Mouse (Mus musculus): ENCODE results near the gene Gm20388. TPM values are rescaled to one million over a fixed set of nuclear protein-coding genes. Genes with fewer than 3 reads are reported as not detected.

Gm20388 gene
- polyA plus RNA-seq, 1 experiment from 2014 or later = not detected

DNA sequence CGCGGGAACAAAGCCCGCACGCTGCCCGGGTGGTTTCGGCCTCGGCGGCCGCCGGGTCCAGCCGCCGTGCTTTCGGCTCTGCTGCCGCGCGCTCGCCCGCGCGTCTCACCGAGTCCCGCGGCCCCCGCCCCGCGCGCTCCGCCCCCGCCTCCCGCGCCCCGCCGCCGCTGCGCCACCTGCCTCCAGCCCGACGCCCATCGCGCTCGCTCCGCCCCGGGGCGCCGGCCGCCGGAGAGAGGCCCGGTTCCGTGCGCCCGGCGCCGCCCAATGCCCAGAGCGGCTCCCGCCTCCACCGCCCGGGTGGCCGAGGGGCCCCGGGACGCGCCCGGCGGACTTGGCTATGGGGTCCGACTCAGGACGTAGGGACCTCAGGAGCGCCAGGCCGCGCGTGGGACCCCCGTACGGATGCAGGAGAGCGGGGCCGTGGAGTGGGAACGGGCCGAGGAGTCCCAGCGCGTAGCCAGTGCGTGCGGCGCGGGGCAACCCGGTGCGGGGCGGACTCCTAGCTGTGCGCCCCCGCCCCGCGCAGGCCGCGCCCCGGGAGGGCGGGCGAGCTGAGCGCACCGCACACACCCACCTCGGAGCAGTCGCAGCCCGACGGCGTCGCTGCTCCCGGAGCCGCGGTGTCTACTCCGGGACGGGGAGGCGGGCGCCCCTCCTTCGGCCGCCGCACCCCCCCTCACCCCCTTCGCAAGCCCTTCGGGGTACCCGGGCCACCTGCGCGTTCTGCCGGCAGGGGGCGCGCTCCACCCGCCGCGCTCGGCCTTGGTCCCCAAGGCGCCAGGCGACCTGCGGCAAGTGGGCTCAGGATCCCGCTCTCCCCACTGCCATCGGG lies 2767.6 kb downstream of the Gm20388 start:
- peaks cover 42% of the 10 kb centered on the region for H3K27me3 ChIP-seq (ENCODE audit: control insufficient read depth, insufficient read depth, low read length)
- H3K9me3 ChIP-seq (ENCODE audit: control insufficient read depth, low read length) = no peaks in the 10 kb centered on the region
- peak overlapping the region; percentile 66 for H3K4me3 ChIP-seq (ENCODE audit: low read depth, low read length)
- under 1% methylated on average over 64 of the region's 127 CpGs for WGBS
- H3K4me2 ChIP-seq = peak overlapping the region; percentile 90
- H3K9ac ChIP-seq (ENCODE audit: low read length) = peak overlapping the region; percentile 74
- peaks cover 7% of the 10 kb centered on the region; the same call in 1 of the 2 replicates for H3K4me1 ChIP-seq (ENCODE audit: control insufficient read depth, insufficient read depth, low read length)
- DNase-seq (ENCODE audit: low spot score, missing footprints) = peak; percentile 99
- H3K36me3 ChIP-seq (ENCODE audit: control insufficient read depth, insufficient read depth, low read length) = no peaks in the 10 kb centered on the region
- peak overlapping the region; percentile 65 for H3K27ac ChIP-seq (ENCODE audit: low read depth, low read length)
- peak; percentile 89 for ATAC-seq (ENCODE audit: low FRiP score)

DNA sequence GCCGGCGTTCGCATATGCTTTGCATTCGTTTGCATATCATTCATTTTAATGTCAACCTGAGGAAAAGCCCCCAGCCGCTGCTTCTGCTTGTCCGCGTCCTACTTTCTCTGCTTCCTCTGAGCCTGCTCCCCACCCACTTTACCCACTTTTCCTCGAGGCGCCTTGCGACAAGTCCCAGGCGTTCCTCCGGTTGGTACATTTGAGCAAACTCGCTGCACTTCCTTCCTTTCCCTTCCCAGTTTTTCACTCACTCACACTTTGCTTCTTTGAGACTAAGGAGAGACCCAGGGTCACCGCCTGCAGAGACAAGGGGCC lies 2768.2 kb downstream of the Gm20388 start:
- H3K4me2 ChIP-seq = peak overlapping the region; percentile 90
- ATAC-seq (ENCODE audit: low FRiP score) (no peak), DNase-seq (ENCODE audit: low spot score, missing footprints) (no peak)
- under 1% methylated on average over 14 of the region's 14 CpGs for WGBS
- H3K9ac ChIP-seq (ENCODE audit: low read length) = no peak overlapping the region; the same call in 1 of the 2 replicates
- peaks cover 42% of the 10 kb centered on the region for H3K27me3 ChIP-seq (ENCODE audit: control insufficient read depth, insufficient read depth, low read length)
- peak overlapping the region; percentile 66 for H3K4me3 ChIP-seq (ENCODE audit: low read depth, low read length)
- H3K4me1 ChIP-seq (ENCODE audit: control insufficient read depth, insufficient read depth, low read length) = peaks cover 7% of the 10 kb centered on the region; the same call in 1 of the 2 replicates
- H3K9me3 ChIP-seq (ENCODE audit: control insufficient read depth, low read length) = no peaks in the 10 kb centered on the region
- H3K36me3 ChIP-seq (ENCODE audit: control insufficient read depth, insufficient read depth, low read length) = no peaks in the 10 kb centered on the region
- no peak overlapping the region for H3K27ac ChIP-seq (ENCODE audit: low read depth, low read length)

DNA sequence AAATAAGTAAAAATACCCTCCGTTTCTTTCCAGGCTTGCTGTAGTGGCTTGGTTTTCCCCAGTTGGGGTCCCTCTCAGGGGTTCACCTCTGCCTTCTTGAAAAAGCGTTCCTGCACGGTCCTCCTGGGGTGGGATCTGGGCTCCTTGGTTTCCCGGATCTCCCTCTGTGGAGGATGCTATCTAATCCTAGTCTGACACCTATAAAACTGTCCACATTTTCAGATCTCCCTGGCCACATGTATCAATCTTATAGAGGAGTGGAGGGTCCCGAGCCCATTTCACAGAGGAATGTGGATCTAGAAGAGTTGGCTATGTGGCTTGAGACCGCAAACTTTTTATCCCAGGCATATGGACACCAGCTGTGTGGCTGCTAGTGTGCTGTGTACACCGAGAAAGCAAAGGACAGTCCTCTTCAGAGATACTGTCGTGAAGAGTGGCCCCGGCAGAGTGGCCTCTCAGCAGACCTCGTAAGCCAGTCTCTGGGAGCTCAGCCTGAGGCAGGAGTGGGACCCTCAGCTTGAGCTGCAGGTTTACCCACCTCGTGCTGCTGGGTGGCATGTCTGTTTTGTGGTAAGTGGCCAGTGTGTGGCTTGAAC lies 2768.8 kb downstream of the Gm20388 start:
- Histone ChIP-seq H3K4me2 (peak overlapping the region; percentile 90), H3K4me3 (ENCODE audit: low read depth, low read length) (no peak overlapping the region), H3K27ac (ENCODE audit: low read depth, low read length) (no peak overlapping the region), H3K36me3 (ENCODE audit: control insufficient read depth, insufficient read depth, low read length) (no peaks in the 10 kb centered on the region), H3K4me1 (ENCODE audit: control insufficient read depth, insufficient read depth, low read length) (peaks cover 7% of the 10 kb centered on the region; the same call in 1 of the 2 replicates), H3K9ac (ENCODE audit: low read length) (no peak overlapping the region), H3K9me3 (ENCODE audit: control insufficient read depth, low read length) (no peaks in the 10 kb centered on the region), H3K27me3 (ENCODE audit: control insufficient read depth, insufficient read depth, low read length) (peaks cover 42% of the 10 kb centered on the region)
- ATAC-seq (ENCODE audit: low FRiP score) (no peak), DNase-seq (ENCODE audit: low spot score, missing footprints) (peak; percentile 89)
- 31% methylated on average over 11 of the region's 11 CpGs for WGBS

DNA sequence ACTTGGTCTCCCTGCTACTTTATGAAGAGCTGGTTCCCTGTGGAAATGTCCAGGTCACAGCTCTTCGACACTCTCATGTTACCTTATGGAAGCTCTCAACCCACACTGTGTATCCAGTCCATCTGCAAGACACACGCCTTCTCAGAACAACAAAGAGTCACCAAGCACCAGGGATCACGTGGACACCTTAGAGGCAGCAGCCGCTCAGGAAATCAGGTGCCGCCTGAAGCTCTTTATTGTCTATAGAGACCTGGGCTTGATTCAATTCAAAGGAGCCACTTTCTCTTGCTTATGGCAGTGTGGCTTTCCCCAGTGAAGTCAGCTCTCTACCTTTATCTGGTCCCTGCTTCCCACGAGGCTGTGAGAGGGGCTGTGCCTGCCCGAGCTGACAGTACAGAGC lies 2769.5 kb downstream of the Gm20388 start:
- H3K4me2 ChIP-seq = no peak overlapping the region
- peaks cover 42% of the 10 kb centered on the region for H3K27me3 ChIP-seq (ENCODE audit: control insufficient read depth, insufficient read depth, low read length)
- no peaks in the 10 kb centered on the region for H3K36me3 ChIP-seq (ENCODE audit: control insufficient read depth, insufficient read depth, low read length)
- ATAC-seq (ENCODE audit: low FRiP score) = no peak
- no peak overlapping the region for H3K9ac ChIP-seq (ENCODE audit: low read length)
- no peak overlapping the region for H3K27ac ChIP-seq (ENCODE audit: low read depth, low read length)
- no peak overlapping the region for H3K4me3 ChIP-seq (ENCODE audit: low read depth, low read length)
- peaks cover 7% of the 10 kb centered on the region; the same call in 1 of the 2 replicates for H3K4me1 ChIP-seq (ENCODE audit: control insufficient read depth, insufficient read depth, low read length)
- WGBS = 52% methylated on average over 7 of the region's 7 CpGs
- DNase-seq (ENCODE audit: low spot score, missing footprints) = no peak
- H3K9me3 ChIP-seq (ENCODE audit: control insufficient read depth, low read length) = no peaks in the 10 kb centered on the region

DNA sequence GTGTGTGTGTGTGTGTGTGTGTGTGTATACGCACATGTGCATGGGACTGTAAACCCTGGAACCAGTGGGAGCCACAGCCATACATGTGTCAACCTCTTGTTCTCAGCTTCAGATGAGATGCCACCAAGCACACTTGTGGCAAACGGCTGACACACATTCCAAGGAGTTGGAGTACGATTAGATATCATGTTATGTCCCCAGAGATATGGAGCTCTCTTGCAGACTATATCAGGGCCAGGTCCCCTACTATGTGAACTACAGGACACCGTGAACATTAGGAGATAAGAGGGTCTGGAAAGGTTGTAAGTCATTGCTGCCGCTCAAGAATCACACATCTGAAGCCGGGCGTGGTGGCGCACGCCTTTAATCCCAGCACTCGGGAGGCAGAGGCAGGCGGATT lies 2772.2 kb downstream of the Gm20388 start:
- ATAC-seq (ENCODE audit: low FRiP score) (no peak), DNase-seq (ENCODE audit: low spot score, missing footprints) (no peak)
- H3K9ac ChIP-seq (ENCODE audit: low read length) = no peak overlapping the region
- no peaks in the 10 kb centered on the region for H3K36me3 ChIP-seq (ENCODE audit: control insufficient read depth, insufficient read depth, low read length)
- peaks cover 4% of the 10 kb centered on the region; the same call in 1 of the 2 replicates for H3K4me1 ChIP-seq (ENCODE audit: control insufficient read depth, insufficient read depth, low read length)
- H3K9me3 ChIP-seq (ENCODE audit: control insufficient read depth, low read length) = no peaks in the 10 kb centered on the region
- no peak overlapping the region for H3K27ac ChIP-seq (ENCODE audit: low read depth, low read length)
- no peak overlapping the region for H3K4me2 ChIP-seq
- H3K27me3 ChIP-seq (ENCODE audit: control insufficient read depth, insufficient read depth, low read length) = peaks cover 20% of the 10 kb centered on the region
- H3K4me3 ChIP-seq (ENCODE audit: low read depth, low read length) = no peak overlapping the region
- WGBS = 90% methylated on average over 11 of the region's 11 CpGs

DNA sequence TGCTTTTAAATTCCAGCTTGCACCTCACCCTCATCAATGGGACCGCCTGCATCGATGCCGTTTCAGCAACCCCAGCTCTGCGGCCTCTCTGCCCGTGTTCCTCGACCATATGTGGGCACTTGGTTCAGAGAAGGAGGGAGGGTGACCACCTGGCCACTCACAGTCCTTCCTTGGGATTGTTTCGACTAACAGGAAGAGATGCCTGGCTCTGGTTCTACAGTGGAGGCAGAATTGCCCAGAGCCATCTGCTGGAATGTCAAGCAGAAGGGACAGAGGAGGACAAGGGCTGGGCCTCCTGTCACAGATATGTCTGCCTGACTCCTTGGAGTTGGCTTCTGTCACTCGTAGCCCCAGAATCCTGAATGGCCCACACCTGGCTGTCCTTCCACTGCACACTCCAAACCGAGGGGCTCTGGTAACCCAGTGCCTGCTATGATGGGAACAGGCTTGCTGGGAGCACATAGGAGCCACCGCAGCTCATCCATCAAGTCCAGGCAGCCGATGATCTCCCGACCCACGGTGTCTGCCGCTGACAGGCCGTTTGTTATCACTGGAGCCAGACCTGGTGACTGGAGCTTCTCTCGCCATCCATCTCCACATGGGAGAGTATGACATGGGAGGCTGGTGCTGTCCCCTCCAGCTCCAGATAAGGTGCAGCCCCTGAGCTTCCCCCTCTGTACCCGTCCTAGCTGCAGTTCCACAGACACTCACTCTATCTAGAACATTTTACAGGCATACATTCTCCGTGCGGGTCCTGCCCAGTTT lies 2774.6 kb downstream of the Gm20388 start:
- no peak overlapping the region for H3K4me3 ChIP-seq (ENCODE audit: low read depth, low read length)
- no peaks in the 10 kb centered on the region for H3K9me3 ChIP-seq (ENCODE audit: control insufficient read depth, low read length)
- no peak overlapping the region for H3K9ac ChIP-seq (ENCODE audit: low read length)
- no peaks in the 10 kb centered on the region for H3K4me1 ChIP-seq (ENCODE audit: control insufficient read depth, insufficient read depth, low read length)
- 86% methylated on average over 19 of the region's 19 CpGs for WGBS
- H3K36me3 ChIP-seq (ENCODE audit: control insufficient read depth, insufficient read depth, low read length) = no peaks in the 10 kb centered on the region
- H3K27ac ChIP-seq (ENCODE audit: low read depth, low read length) = no peak overlapping the region
- DNase-seq (ENCODE audit: low spot score, missing footprints) = no peak
- ATAC-seq (ENCODE audit: low FRiP score) = no peak
- H3K4me2 ChIP-seq = no peak overlapping the region
- H3K27me3 ChIP-seq (ENCODE audit: control insufficient read depth, insufficient read depth, low read length) = peaks cover 4% of the 10 kb centered on the region; the same call in 1 of the 2 replicates

DNA sequence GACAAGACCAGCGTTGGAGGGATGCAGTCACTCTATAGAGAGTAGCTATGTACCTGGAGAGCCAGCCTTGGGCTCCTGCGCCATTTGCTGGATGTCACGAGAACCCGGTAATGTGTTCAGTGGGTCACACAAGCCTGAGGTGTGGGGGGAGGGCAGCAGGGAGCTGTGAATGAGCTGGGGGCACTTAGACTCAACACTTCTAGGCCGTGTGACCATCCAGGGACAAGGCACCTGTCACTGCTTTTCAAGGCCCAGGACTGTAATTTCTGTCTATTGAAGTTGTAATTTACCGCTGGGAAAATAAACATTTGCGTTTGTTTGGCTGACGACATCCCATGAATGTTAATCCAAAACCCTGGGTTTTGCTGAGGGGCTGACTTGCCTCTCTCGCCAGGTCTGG lies 2776.2 kb downstream of the Gm20388 start:
- H3K4me1 ChIP-seq (ENCODE audit: control insufficient read depth, insufficient read depth, low read length) = no peaks in the 10 kb centered on the region
- H3K36me3 ChIP-seq (ENCODE audit: control insufficient read depth, insufficient read depth, low read length) = no peaks in the 10 kb centered on the region
- H3K9me3 ChIP-seq (ENCODE audit: control insufficient read depth, low read length) = no peaks in the 10 kb centered on the region
- no peak for DNase-seq (ENCODE audit: low spot score, missing footprints)
- no peak overlapping the region for H3K27ac ChIP-seq (ENCODE audit: low read depth, low read length)
- no peak overlapping the region for H3K4me2 ChIP-seq
- no peak for ATAC-seq (ENCODE audit: low FRiP score)
- H3K9ac ChIP-seq (ENCODE audit: low read length) = no peak overlapping the region
- 75% methylated on average over 9 of the region's 9 CpGs for WGBS
- no peak overlapping the region for H3K4me3 ChIP-seq (ENCODE audit: low read depth, low read length)
- H3K27me3 ChIP-seq (ENCODE audit: control insufficient read depth, insufficient read depth, low read length) = no peaks in the 10 kb centered on the region

DNA sequence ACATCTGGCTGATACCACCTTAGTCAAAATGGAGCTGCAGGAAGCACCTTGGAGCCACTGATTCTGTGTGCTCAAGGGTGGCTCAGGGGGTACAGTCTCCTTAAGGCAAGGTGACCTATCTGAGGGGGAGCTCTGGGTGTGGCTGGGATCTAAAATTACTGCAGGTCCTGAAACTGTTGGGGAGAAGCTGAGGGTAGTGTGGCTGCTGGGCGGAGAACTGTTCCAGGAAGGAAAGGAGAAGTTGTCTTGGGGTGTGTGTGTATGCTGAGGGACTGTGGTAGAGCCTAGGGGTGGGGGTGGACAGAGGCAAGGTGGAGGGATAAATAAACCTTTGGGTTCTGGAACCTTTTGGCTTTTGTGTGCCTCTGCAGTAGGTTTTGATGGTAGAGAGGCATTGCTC lies 2778.7 kb downstream of the Gm20388 start:
- H3K27ac ChIP-seq (ENCODE audit: low read depth, low read length) = no peak overlapping the region
- WGBS = 83% methylated on average over 1 of the region's 1 CpGs
- H3K4me1 ChIP-seq (ENCODE audit: control insufficient read depth, insufficient read depth, low read length) = no peaks in the 10 kb centered on the region
- no peak overlapping the region for H3K4me2 ChIP-seq
- H3K36me3 ChIP-seq (ENCODE audit: control insufficient read depth, insufficient read depth, low read length) = no peaks in the 10 kb centered on the region
- no peaks in the 10 kb centered on the region for H3K9me3 ChIP-seq (ENCODE audit: control insufficient read depth, low read length)
- DNase-seq (ENCODE audit: low spot score, missing footprints) = no peak
- H3K27me3 ChIP-seq (ENCODE audit: control insufficient read depth, insufficient read depth, low read length) = no peaks in the 10 kb centered on the region
- no peak overlapping the region for H3K4me3 ChIP-seq (ENCODE audit: low read depth, low read length)
- H3K9ac ChIP-seq (ENCODE audit: low read length) = no peak overlapping the region
- ATAC-seq (ENCODE audit: low FRiP score) = no peak

DNA sequence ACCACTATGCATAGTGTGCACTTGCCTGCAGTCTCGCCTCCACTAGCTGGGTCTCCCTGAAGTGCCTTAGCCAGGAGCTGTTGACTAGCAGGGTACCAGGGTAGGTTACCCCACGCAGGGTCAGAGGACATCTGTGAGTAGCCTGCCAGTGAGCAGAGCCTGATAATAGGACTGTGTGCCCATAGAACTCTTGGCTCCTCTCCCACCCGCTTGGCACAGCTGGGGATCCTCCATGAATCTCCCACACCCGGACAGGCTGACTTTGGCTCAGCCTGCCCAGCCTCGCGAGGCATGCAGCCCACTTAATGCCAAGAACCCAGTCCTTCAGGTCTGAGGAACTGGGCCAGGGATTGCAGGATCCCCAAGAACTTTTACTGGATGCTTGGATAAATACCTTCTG lies 2780.4 kb downstream of the Gm20388 start:
- 81% methylated on average over 6 of the region's 6 CpGs for WGBS
- no peaks in the 10 kb centered on the region for H3K36me3 ChIP-seq (ENCODE audit: control insufficient read depth, insufficient read depth, low read length)
- DNase-seq (ENCODE audit: low spot score, missing footprints) (no peak), ATAC-seq (ENCODE audit: low FRiP score) (no peak)
- H3K4me2 ChIP-seq = no peak overlapping the region
- H3K27ac ChIP-seq (ENCODE audit: low read depth, low read length) = no peak overlapping the region
- H3K4me1 ChIP-seq (ENCODE audit: control insufficient read depth, insufficient read depth, low read length) = no peaks in the 10 kb centered on the region
- no peak overlapping the region for H3K9ac ChIP-seq (ENCODE audit: low read length)
- no peaks in the 10 kb centered on the region for H3K9me3 ChIP-seq (ENCODE audit: control insufficient read depth, low read length)
- no peak overlapping the region for H3K4me3 ChIP-seq (ENCODE audit: low read depth, low read length)
- H3K27me3 ChIP-seq (ENCODE audit: control insufficient read depth, insufficient read depth, low read length) = no peaks in the 10 kb centered on the region

All from midbrain, embryonic 11.5 days (tissue).